Mouse (Mus musculus): ENCODE measurements around the gene Krt5.
"Not testable (repeated sequence)": the region's sequence is repeated elsewhere in the genome, so short reads cannot be mapped to it uniquely, and the experiment has no call there.

Gene Krt5

DNA sequence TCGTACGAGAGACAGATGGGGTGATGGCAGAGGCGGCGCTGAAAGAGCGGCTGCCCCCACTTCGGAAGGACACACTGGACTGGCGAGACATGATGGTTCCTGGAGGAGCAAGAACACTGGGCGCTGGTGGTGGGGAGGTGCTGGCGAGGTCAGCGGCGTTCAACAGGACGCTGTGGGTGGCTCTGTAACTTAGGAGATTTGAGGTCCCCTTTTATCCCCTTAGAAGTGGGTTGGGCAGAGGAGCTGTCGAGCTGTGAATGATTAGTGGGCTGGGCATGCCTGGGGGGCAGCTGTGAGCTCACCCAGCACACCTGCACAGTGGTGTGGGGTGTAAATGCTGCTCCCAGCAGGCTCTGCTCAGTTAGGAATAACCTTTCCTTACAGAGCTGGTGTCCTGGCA, at the start of gene Krt5:
TSS of gene Krt5 (minus strand) at position 179 of the 400 bp plus-strand sequence.
- no peak for DNase-seq

DNA sequence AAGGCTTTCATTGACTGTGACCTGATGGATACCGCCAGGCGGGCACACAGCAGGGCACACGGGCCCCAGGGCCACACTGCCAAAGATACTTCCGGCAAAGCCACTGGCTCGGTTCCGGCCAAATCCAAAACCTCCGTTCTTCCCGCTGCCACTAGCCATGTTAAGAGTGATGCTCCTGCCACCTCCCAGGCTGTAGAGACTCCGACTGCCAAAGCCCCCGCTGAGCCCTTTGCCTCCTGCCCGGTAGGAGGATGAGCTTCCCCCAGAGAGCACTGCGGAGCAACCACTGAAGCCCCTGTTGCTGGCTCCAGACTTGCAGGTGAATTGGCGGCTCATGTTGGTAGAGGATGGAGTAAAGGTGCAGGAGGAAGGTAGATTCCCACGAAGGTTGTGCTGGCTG, 30.0 kb upstream of the Krt5 start, which contains the start of gene Krt71:
TSS of gene Krt71 (minus strand) at position 399 of the 400 bp plus-strand sequence.
- DNase-seq: no peak

DNA sequence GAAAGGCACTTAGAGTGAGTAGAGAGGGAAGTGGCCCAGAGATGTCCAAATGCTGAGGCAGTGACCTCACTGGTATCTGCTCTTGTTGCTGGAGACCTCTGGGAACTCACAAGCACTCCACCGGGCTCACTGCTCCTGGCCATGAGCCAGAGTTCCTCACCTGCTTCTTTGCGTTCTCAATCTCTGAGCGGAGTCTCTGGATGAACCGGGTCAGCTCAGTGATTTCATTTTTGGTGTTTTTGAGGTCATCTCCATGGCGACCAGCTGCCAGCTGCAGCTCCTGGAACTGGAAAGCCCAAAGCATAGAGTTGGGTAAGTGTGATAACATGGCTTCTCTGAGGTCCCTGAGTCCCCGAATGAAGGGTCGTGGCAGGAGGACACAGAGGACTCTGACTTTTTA, 25.1 kb upstream of the Krt5 start:
- no peak for DNase-seq

DNA sequence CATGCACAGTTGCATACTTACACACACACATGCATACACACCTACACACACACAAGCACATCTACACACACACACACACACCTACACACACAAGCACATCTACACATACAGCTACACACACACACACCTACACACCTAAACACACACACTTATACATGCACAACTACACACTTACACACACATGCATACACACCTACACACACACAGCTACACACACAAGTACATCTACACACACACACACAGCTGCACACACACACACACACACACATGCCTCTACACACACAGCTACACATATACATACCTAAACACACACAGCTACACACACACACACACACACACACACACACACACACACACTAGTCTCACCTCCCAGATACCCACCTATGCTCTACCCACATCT, 18.0 kb upstream of the Krt5 start:
- no peak for DNase-seq

DNA sequence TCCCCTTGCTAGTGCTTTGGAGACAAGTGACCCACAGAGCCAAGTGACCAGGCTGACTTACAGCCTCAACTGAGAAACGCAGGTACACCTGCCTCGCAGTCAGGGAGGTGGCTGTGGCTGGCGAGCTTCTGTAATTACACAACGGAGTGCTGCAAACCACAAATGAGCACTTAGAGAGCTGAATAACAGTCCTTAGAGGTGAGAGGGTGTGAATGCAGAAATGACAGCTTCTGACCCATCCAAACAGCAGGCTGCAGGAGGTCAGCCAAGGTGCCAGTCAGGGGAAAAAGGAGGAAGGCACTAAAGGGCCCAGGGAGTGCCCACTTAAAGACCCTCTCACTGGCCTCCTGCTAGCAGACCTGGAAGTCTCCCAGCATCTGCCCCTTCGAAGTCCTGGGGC, 12.0 kb upstream of the Krt5 start:
- no peak for DNase-seq

DNA sequence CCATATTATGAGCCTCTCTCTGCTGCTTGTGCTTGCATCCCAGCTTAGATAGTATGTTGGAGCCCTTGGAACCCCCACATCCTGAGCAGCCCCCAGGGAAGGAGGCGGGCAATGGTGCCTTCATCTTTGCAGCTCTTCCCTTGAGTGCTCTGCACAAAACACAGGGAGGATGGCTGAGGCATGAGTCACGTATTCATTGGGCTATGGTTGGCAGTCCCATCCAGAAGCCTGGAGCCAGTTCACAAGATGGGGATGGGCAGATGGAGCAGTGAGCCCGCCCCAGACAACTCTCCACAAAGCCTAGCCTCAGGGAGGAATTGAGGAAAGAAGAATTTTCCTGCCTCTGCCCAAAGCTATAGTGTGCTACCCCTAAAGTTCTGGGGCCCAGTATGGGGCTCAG, 3.1 kb upstream of the Krt5 start:
- no peak for DNase-seq

DNA sequence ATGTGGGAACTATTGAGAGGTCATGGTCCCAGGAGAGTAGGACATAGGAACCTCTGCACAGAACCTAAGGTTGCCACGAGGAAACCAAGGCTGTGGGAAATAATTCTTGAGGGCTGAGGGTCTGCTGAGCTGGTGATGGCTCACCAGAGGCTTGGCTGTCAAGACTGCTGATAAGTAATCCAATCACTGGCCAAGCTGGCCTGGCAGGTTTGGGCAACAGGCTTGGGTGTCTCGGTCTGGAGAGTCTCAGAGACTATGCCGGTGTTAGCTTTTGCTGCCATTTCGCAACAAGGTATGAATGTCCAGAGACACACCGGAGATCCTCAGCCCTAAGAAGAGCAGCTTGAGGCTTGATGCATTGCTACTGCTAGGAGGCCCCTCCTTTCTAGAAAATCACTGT, 1.7 kb upstream of the Krt5 start:
- DNase-seq: no peak

DNA sequence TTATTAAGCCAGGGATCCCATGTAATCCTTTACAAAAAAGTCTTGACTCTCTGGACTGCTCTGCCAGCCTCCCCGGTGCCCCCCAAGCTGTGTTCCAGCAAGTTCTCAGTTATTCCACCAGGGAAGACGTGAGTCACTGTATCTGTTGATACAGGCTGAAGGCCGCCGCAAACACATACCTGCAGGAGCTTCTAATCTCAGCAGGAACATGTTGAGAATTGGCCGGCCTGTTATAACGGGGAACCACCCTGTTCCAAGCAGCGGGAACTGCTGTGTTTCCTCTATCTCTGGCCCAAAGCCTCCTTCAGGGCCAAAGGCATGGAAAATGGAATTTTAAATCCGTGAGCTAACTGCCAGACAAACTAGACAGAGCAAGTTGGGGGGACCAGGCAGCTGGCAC, 1.0 kb upstream of the Krt5 start:
- no peak for DNase-seq

DNA sequence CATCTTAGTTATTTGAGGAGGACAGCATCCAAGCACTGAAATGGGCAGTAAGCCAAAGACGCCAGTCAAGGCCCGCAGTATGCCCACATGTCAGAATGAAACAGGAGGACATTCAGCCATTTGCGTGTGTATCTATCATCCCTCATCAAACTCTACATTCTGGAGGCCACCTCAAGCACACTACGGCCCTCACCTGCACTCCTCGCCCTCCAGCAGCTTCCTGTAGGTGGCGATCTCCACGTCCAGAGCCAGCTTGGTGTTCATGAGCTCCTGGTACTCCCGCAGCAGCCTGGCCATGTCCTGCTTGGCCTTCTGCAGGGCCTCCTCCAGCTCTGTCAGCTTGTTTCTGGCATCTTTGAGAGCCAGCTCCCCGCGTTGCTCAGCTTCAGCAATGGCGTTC, 4.0 kb downstream of the Krt5 start:
- DNase-seq: peak; percentile 20

DNA sequence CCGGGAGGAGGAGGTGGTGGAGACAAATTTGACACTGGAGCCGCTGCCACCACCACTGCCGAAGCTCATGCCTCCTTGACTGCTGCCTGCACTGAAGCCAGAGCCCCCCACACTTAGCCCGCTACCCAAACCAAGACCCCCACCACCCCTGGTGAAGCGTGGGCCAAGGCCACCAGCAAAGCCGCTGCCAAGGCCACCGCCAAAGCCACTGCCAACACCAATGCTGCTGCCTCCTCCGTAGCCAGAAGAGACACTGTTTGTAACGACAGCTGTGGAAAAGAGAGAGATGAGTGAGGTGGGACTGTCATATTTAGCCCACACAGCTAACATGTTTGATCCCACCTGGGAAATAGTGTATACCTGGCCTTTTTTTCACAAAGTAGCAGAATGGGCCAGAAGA, 5.2 kb downstream of the Krt5 start:
- no peak for DNase-seq

DNA sequence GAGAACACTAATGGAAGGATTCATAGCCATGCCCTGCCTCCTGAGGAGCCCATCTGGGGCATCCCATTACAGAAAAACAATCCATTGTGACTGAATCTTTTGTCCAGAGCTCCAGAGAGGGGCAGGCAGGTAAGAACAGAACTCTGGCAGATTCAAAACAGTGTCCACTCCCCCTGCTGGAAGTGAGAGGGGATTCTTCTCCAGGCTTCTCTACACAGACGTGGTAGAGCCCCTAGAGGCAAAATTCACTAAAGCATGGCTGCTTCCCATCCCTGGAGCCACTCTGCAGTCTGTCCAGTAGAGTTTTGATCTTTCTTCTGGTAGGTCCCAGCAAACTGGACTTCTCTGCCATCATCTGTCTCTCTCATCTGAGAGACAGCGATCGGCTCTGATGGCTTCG, 8.6 kb downstream of the Krt5 start:
- peak; percentile 17 for DNase-seq

DNA sequence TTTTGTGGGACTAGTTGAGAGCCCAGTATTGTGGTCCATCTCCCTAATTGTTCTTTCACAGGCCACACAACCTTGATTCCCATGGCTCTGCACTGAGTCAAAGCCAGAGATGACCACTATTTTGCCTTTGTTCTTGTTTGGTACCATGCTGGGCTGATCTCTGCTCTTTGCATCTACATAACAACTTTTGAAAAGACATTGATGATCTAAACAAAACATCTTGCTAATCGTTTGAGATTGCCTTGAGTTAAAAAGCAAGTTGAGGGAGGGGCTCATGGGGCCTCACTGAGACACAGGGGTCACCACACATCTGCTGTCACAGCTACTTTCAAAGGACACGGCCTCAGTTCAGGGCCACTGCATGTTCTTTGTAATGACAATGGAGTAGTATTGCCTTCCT, 10.3 kb downstream of the Krt5 start:
- DNase-seq: no peak

DNA sequence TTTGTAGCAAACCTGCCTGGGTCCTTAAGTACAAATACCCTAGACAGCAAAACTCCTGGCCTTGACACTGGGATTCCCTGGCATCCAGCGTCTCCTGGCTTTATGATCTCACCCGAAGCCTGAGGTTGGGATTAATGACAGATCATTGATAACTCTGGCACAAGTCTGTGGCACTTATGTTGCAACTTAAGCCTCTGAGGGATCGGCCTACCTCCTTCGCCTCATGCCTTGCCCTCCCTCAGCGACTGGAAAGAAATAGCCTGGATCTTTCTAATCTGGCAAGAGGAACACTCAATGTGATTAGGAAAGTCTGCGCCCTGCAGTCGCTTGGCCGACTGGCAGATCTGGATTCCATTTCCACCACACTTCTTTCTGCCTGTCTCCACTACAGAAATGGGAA, 12.8 kb downstream of the Krt5 start:
- no peak for DNase-seq

DNA sequence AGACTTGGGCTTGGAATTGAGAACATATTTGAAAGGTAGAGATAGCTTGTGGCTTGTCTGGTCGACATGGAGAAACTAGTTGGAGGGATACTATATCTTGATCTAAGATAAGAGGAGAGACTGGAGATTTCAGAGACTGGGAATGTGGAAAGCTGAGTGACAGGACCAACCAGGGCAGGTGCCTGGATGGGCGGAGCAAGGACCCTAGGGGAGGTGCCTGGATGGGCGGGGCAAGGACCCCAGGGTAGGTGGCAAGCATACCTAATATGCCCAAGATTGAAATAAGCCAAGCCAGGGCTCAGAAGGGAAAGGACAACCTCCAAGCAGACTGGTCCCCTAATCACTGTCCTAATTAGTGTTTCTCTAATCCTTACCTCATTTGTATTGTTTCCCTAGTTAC, 13.5 kb downstream of the Krt5 start:
- no peak for DNase-seq

DNA sequence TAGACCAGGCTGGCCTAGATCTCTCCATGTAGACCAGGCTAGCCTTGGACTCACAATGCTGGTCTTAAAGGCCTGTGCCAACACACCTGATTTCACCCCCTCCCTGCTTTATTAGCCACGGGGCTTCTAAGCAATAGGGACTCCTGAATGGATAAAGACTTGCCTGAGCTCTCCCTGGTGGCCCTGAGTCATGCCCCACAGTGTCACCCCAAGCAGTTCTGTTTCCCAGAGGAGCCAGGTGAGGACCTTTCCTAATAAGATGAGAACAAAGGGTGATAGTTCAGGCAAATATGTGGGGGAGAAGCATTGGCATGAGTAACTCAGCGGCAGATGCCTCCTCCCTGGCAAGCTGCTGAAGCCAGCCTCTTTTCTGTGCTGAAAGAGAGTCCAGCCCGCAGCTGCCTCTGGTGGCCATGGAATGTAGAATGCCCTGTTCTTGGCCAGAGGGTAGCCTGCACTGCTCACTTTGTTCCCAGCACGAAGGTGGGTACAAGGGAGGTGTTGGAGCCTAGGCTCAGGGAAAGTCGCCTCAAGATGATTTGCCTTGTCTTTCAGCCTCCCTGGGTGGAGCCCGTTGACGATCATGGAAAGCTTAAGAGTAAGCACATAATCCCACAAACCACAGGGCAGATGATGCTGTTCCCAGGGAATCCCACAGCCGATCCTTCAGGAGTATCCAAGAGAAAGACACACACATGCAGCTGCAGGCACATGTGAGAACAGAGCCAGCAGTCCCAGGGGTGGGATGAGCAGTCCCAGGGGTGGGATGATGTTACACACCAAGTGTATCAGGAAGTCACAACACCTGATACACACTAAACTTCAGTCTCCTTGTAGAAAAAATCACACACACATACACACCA, 15.1 kb downstream of the Krt5 start:
- DNase-seq: no peak

DNA sequence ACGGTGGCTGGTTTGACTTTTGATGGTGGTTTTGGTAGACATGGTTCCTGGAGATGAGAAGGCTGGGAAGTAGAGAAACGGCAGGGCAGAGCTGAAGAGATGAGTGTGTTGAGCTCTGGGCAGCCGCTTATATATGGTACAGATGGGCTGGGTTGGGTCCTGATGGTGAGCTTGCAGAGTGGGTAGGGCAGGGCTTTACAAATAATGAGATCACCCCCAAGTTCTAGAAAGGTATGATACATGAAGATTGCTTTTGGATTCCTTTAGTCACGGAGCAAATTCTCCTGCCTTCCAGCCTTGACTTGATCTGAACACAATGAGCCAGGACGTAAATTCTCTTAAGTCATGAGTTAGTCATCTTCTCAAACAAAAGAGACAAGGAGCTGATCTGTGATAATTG, 18.5 kb downstream of the Krt5 start, which contains the start of gene Krt6a:
TSS of gene Krt6a (minus strand) at position 101 of the 400 bp plus-strand sequence.
- DNase-seq: no peak

DNA sequence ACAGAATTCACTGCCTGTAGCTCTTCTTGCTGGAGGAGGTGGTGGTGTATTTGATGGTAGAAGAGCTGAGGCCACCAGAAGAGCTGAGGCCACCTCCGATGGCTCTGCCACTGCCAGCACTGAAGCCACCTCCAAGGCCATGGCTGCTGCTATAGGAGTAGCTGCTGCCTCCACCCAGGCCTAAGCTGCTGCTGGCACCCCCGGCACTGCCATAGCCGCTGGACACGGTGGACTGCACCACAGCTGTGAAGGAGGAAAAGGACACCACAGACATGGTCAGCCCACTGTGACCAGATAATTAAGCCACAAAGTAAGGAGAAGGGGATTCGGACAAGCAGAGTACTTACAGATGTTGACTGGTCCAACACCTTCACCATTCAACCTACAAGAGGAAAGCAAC, 22.2 kb downstream of the Krt5 start:
- not testable (repeated sequence) for DNase-seq

DNA sequence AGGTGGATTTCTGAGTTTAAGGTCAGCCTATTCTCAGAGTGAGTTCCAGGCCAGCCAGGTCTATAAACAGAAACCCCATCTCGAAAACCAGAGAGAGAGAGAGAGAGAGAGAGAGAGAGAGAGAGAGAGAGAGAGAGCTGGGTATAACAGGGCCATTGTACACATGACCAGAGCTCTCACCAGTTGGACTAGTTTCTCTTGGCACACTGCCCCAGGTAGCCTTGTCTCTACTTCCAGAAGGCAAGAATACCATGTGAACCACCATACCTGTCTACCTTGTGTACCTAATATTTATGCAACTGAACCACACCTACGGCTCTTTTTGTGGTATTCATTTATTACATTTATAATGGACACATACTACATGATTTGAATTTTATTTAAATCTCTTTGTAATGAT, 24.5 kb downstream of the Krt5 start:
- no peak for DNase-seq

DNA sequence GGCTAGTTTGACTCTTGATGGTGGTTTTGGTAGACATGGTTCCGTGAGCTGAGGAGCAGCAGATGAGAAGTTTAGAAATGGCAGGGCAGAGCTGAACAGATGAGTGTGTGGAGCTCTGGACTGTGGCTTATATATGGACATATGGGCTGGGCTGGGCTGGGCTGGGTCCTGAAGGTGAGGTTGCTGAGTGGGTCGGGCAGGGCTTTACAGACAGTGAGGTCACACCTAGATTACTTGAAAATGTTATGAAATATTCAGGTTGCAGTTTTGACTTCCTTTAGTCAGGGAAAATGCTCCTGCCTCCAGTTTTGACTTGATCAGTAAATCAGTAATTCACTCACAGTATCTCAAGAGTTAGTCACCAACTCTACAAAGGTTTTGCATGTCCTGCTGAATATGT, 32.5 kb downstream of the Krt5 start, which contains the start of gene Krt6b:
TSS of gene Krt6b (minus strand) at position 101 of the 400 bp plus-strand sequence.
- DNase-seq: no peak

DNA sequence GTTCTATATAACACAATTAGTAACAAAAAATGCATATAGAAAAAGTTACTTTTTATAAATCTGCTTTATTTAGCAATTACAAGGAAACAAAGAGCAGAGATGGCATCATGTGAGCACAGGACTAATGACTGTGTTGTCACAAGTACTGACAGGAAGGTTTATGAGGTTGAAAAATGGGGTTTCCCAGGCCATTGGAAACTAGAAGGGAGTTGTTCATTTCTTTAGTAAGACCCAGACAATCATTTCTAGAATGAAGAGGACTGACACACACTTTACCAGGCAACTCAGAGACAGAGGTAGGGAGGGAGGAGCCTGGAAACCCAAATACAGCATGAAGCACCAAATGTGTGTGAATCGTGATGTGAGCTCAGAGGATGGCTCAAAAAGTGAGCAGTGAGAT, 36.7 kb downstream of the Krt5 start:
- DNase-seq: no peak
